ENCODE assay signal across 8 mouse cellular contexts in the genomic region with DNA sequence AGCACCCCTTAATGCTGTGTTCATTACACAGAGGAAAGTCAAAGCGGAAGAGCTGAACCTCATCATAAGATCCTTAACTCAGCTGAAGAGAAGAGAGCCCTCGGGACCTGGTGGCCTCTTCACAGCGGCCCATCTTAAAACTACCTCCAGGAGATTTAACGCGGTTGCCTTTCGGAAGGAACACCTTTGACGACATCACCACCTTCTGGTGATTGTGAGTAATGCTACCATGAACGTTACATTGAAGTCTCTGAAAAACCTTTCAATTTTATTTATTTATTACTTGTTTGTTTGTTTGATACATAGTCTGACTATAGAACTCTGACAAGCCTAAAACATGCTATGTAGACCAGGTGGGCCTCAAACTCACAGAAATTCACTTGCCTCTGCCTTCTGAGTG. TPM values are rescaled to one million over a fixed set of nuclear protein-coding genes. Genes with fewer than 3 reads are reported as not detected.
A peak's percentile ranks its signal among the peaks of the same experiment; 100 is the strongest.
DNase-seq lines count a peak whose midpoint lies in the region; ATAC-seq lines count a peak whose summit lies in the region.

No protein-coding gene starts in this region.

- H3K9me3 ChIP-seq in hindbrain, embryonic 11.5 days (ENCODE audit: control insufficient read depth, low read length), result no peaks in the 10 kb centered on the region
- no peaks in the 10 kb centered on the region for H3K9me3 ChIP-seq in hindbrain, embryonic 10.5 days
- H3K9me3 ChIP-seq in neural tube, embryonic 15.5 days (replicated peaks), result no peaks in the 10 kb centered on the region

- H3K9ac ChIP-seq in hindbrain, embryonic 11.5 days (ENCODE audit: low read depth, low read length), result no peak overlapping the region
- H3K9ac ChIP-seq in neural tube, embryonic 15.5 days (replicated peaks), result no peak overlapping the region

- DNase-seq in hindbrain, embryonic 11.5 days (ENCODE audit: low spot score), result peak; percentile 64
- no peak for DNase-seq in hindbrain, embryonic 10.5 days (ENCODE audit: low spot score)
- peak; percentile 81 for DNase-seq in 3T3-L1 (ENCODE audit: low read depth, low spot score)
- DNase-seq in ES-CJ7 (ENCODE audit: low read depth, low spot score), result peak; percentile 73
- peak; percentile 71 for DNase-seq in cerebellum, adult 9-10 months
- peak; percentile 73 for DNase-seq in kidney, postnatal 10 days
- peak; percentile 74 for DNase-seq in retina, postnatal 1 day

- 7% methylated on average over 8 of the region's 8 CpGs for WGBS in hindbrain, embryonic 11.5 days
- WGBS in hindbrain, embryonic 10.5 days, result 7% methylated on average over 8 of the region's 8 CpGs
- 6% methylated on average over 8 of the region's 8 CpGs for WGBS in neural tube, embryonic 15.5 days

- H3K4me1 ChIP-seq in hindbrain, embryonic 11.5 days (replicated peaks; ENCODE audit: control insufficient read depth, insufficient read depth, low read length), result 0 out of 2 replicates have a peak, but pooled peaks cover 4% of the 10 kb centered on the region
- H3K4me1 ChIP-seq in hindbrain, embryonic 10.5 days (replicated peaks), result peaks cover 13% of the 10 kb centered on the region
- peaks cover 5% of the 10 kb centered on the region; the same call in 1 of the 2 replicates for H3K4me1 ChIP-seq in neural tube, embryonic 15.5 days

- no peaks in the 10 kb centered on the region for H3K36me3 ChIP-seq in hindbrain, embryonic 11.5 days (ENCODE audit: control insufficient read depth, insufficient read depth, low read length)
- H3K36me3 ChIP-seq in hindbrain, embryonic 10.5 days, result no peaks in the 10 kb centered on the region
- H3K36me3 ChIP-seq in neural tube, embryonic 15.5 days, result no peaks in the 10 kb centered on the region

- no peak for ATAC-seq in hindbrain, embryonic 11.5 days (ENCODE audit: low FRiP score)
- ATAC-seq in neural tube, embryonic 15.5 days (ENCODE audit: low FRiP score), result no peak

- H3K27ac ChIP-seq in hindbrain, embryonic 11.5 days (ENCODE audit: low read depth, low read length), result no peak overlapping the region
- H3K27ac ChIP-seq in hindbrain, embryonic 10.5 days, result no peak overlapping the region
- no peak overlapping the region for H3K27ac ChIP-seq in neural tube, embryonic 15.5 days (replicated peaks)

- H3K4me2 ChIP-seq in hindbrain, embryonic 11.5 days (replicated peaks; ENCODE audit: low read depth, low read length), result no peak overlapping the region
- H3K4me2 ChIP-seq in neural tube, embryonic 15.5 days, result no peak overlapping the region

- no peaks in the 10 kb centered on the region for H3K27me3 ChIP-seq in hindbrain, embryonic 11.5 days (ENCODE audit: control insufficient read depth, insufficient read depth, low read length)
- no peaks in the 10 kb centered on the region for H3K27me3 ChIP-seq in hindbrain, embryonic 10.5 days (ENCODE audit: insufficient read depth, poor library complexity, severe bottlenecking)
- no peaks in the 10 kb centered on the region for H3K27me3 ChIP-seq in neural tube, embryonic 15.5 days (replicated peaks)

- H3K4me3 ChIP-seq in hindbrain, embryonic 11.5 days (ENCODE audit: low read depth, low read length), result no peak overlapping the region
- no peak overlapping the region for H3K4me3 ChIP-seq in hindbrain, embryonic 10.5 days
- no peak overlapping the region for H3K4me3 ChIP-seq in neural tube, embryonic 15.5 days (replicated peaks)

RNA-seq across cellular contexts. Expression of gene Fam76a, which starts 8.4 kb away (rescaled TPM):
- polyA plus RNA-seq in hindbrain, embryonic 11.5 days (2014; fragmentation: Nextera tagmentation; extraction: Ambion mirVana), result 29.7 and 31.9 TPM in 2 replicates
- polyA plus RNA-seq in hindbrain, embryonic 10.5 days (2016; fragmentation: Nextera tagmentation; extraction: Ambion mirVana), result 32.9 and 33.2 TPM in 2 replicates
- 37.3 and 37.5 TPM in 2 replicates for polyA plus RNA-seq in neural tube, embryonic 15.5 days (2015; fragmentation: Nextera tagmentation; extraction: Ambion mirVana)

RNA-seq across cellular contexts. Expression of gene Fgr, which starts 43.1 kb away (rescaled TPM):
- polyA plus RNA-seq in hindbrain, embryonic 11.5 days (2014; fragmentation: Nextera tagmentation; extraction: Ambion mirVana), result 0.08 and 0.34 TPM in 2 replicates
- 0.14 TPM in 1 of 2 replicates, not detected in the other for polyA plus RNA-seq in hindbrain, embryonic 10.5 days (2016; fragmentation: Nextera tagmentation; extraction: Ambion mirVana)
- polyA plus RNA-seq in neural tube, embryonic 15.5 days (2015; fragmentation: Nextera tagmentation; extraction: Ambion mirVana), result 0.23 and 0.91 TPM in 2 replicates

RNA-seq across cellular contexts. Expression of gene Stx12, which starts 46.5 kb away (rescaled TPM):
- 105 and 106 TPM in 2 replicates for polyA plus RNA-seq in hindbrain, embryonic 11.5 days (2014; fragmentation: Nextera tagmentation; extraction: Ambion mirVana)
- polyA plus RNA-seq in hindbrain, embryonic 10.5 days (2016; fragmentation: Nextera tagmentation; extraction: Ambion mirVana), result 64.4 and 74.5 TPM in 2 replicates
- polyA plus RNA-seq in neural tube, embryonic 15.5 days (2015; fragmentation: Nextera tagmentation; extraction: Ambion mirVana), result 124 and 134 TPM in 2 replicates
